Mouse (Mus musculus) midbrain, embryonic 11.5 days (tissue): ENCODE data around the gene Zfp791. TPM values are rescaled to one million over a fixed set of nuclear protein-coding genes. Genes with fewer than 3 reads are reported as not detected.
"Not testable (repeated sequence)": the region's sequence is repeated elsewhere in the genome, so short reads cannot be mapped to it uniquely, and the experiment has no call there.

Experiments used
- ATAC-seq: fragments of 200-750 bp; cut with Nextera tagmentation; 2 replicates; pipeline ENCODE4 v1.8.0; 2017; ENCODE audit warnings: moderate TSS enrichment, moderate library complexity; ENCODE audit not compliant: low FRiP score
- DNase-seq: peaks from one replicate; pipeline ENCODE4 v3.0.0; 2015; ENCODE audit warnings: low spot score; ENCODE audit errors: missing footprints
- H3K27ac ChIP-seq: fragments of 300-500 bp; sonication (generic); 2 replicates; pipeline ENCODE4 v1.5.1; 2014; ENCODE audit warnings: low read depth, low read length
- H3K27me3 ChIP-seq: fragments of 300-500 bp; sonication (generic); 2 replicates; pipeline ENCODE4 v1.6.1; 2014; ENCODE audit warnings: mild to moderate bottlenecking, low read length, moderate library complexity, mixed read lengths; ENCODE audit not compliant: control insufficient read depth, insufficient read depth
- H3K36me3 ChIP-seq: fragments of 300-500 bp; sonication (generic); 2 replicates; pipeline ENCODE4 v1.6.1; 2014; ENCODE audit warnings: mild to moderate bottlenecking, low read length, moderate library complexity, mixed read lengths; ENCODE audit not compliant: control insufficient read depth, insufficient read depth
- H3K4me1 ChIP-seq: fragments of 300-500 bp; sonication (generic); 2 replicates; pipeline ENCODE4 v1.6.1; 2014; ENCODE audit warnings: low read length; ENCODE audit not compliant: control insufficient read depth, insufficient read depth
- H3K4me2 ChIP-seq: fragments of 300-500 bp; sonication (generic); 2 replicates; pipeline ENCODE4 v1.6.1; 2014; ENCODE audit warnings: mild to moderate bottlenecking, moderate library complexity
- H3K4me3 ChIP-seq: fragments of 300-500 bp; sonication (generic); 2 replicates; pipeline ENCODE4 v1.5.1; 2014; ENCODE audit warnings: low read depth, low read length
- H3K9ac ChIP-seq: fragments of 300-500 bp; sonication (generic); 2 replicates; pipeline ENCODE4 v1.6.1; 2014; ENCODE audit warnings: low read length
- H3K9me3 ChIP-seq: fragments of 300-500 bp; sonication (generic); 2 replicates; pipeline ENCODE4 v1.6.1; 2016; ENCODE audit warnings: low read length; ENCODE audit not compliant: control insufficient read depth
- WGBS: fragments of 180-500 bp; shearing (Covaris S2); extraction: QIAGEN DNeasy Blood & Tissue Kit; methylation state at CpG from one replicate; pipeline ENCODE4 v1.1.7; 2014; 5-methylcytosine and 5-hydroxymethylcytosine counted together
- polyA plus RNA-seq: library from polyadenylated mRNA; unstranded; fragments of >200 nt; fragmentation: Nextera tagmentation; extraction: Ambion mirVana; gene quantifications from 2 replicates; pipeline ENCODE4 v1.2.1, GENCODE M21; 2014

The Zfp791 gene
- polyA plus RNA-seq, 1 experiment from 2014 or later: 1.5 TPM

GRCm38 (mm10) chr8:85090856-85091255, 32.0 kb downstream of the Zfp791 start:
- Histone ChIP-seq H3K27ac (no peak overlapping the region), H3K9ac (no peak overlapping the region), H3K4me1 (no peaks in the 10 kb centered on the region), H3K27me3 (no peaks in the 10 kb centered on the region), H3K36me3 (no peaks in the 10 kb centered on the region), H3K4me2 (no peak overlapping the region), H3K9me3 (no peaks in the 10 kb centered on the region), H3K4me3 (no peak overlapping the region)
- ATAC-seq (no peak), DNase-seq (no peak)
- 92% methylated on average over 11 of the region's 11 CpGs for WGBS

GRCm38 (mm10) chr8:85088771-85089170, 34.1 kb downstream of the Zfp791 start:
- DNase-seq (no peak), ATAC-seq (no peak)
- Histone ChIP-seq H3K4me1 (peaks cover under 1% of the 10 kb centered on the region; the same call in 1 of the 2 replicates), H3K4me3 (no peak overlapping the region), H3K36me3 (no peaks in the 10 kb centered on the region), H3K9ac (no peak overlapping the region), H3K9me3 (no peaks in the 10 kb centered on the region), H3K27me3 (no peaks in the 10 kb centered on the region), H3K4me2 (no peak overlapping the region), H3K27ac (no peak overlapping the region)
- WGBS: 85% methylated on average over 2 of the region's 2 CpGs

GRCm38 (mm10) chr8:85086238-85086637, 36.7 kb downstream of the Zfp791 start:
- Histone ChIP-seq H3K4me1 (peaks cover 2% of the 10 kb centered on the region; the same call in 1 of the 2 replicates), H3K36me3 (no peaks in the 10 kb centered on the region), H3K9ac (no peak overlapping the region), H3K4me2 (no peak overlapping the region), H3K27ac (no peak overlapping the region), H3K9me3 (no peaks in the 10 kb centered on the region), H3K27me3 (no peaks in the 10 kb centered on the region), H3K4me3 (no peak overlapping the region)
- ATAC-seq: no peak
- 77% methylated on average over 3 of the region's 3 CpGs for WGBS
- no peak for DNase-seq

- no peak for ATAC-seq
- 86% methylated on average over 8 of the region's 8 CpGs for WGBS
- H3K9ac ChIP-seq: no peak overlapping the region
- H3K4me3 ChIP-seq: no peak overlapping the region
- no peaks in the 10 kb centered on the region for H3K36me3 ChIP-seq
- DNase-seq: no peak
- H3K9me3 ChIP-seq: no peaks in the 10 kb centered on the region
- H3K27me3 ChIP-seq: no peaks in the 10 kb centered on the region
- no peak overlapping the region for H3K27ac ChIP-seq
- H3K4me2 ChIP-seq: no peak overlapping the region
- H3K4me1 ChIP-seq: peaks cover 7% of the 10 kb centered on the region
Observed at GRCm38 (mm10) chr8:85084633-85085032, 38.3 kb downstream of the Zfp791 start.

GRCm38 (mm10) chr8:85083108-85083813, 39.6 kb downstream of the Zfp791 start, which contains the start of gene Man2b1:
Gene Man2b1, plus strand, starts transcription at chr8:85083270.
- Histone ChIP-seq H3K4me3 (peak within 1 kb of the TSS; percentile 46), H3K9me3 (no peaks in the 10 kb centered on the region), H3K4me1 (peaks cover 10% of the 10 kb centered on the region), H3K27ac (no peak within 1 kb of the TSS), H3K36me3 (no peaks in the 10 kb centered on the region), H3K9ac (peak within 1 kb of the TSS; percentile 68), H3K4me2 (peak within 1 kb of the TSS; percentile 76), H3K27me3 (no peaks in the 10 kb centered on the region)
- 2% methylated on average over 30 of the region's 30 CpGs for WGBS
- DNase-seq (peak; percentile 93), ATAC-seq (peak; percentile 73)

GRCm38 (mm10) chr8:85082169-85082568, 40.7 kb downstream of the Zfp791 start:
- H3K4me2 ChIP-seq, H3K36me3 ChIP-seq, H3K4me3 ChIP-seq, DNase-seq, H3K27me3 ChIP-seq, H3K27ac ChIP-seq, H3K9me3 ChIP-seq, H3K9ac ChIP-seq, ATAC-seq: not testable (repeated sequence)
- WGBS: 94% methylated on average over 4 of the region's 4 CpGs
- H3K4me1 ChIP-seq: peaks cover 10% of the 10 kb centered on the region

- no peak within 1 kb of the TSS for H3K27ac ChIP-seq
Observed at GRCm38 (mm10) chr8:85081216-85081555, 41.7 kb downstream of the Zfp791 start, which contains the start of gene Wdr83. Gene Wdr83, minus strand, starts transcription at chr8:85081306.

GRCm38 (mm10) chr8:85080532-85081215, 42.2 kb downstream of the Zfp791 start, which contains the start of gene Wdr83os:
Gene Wdr83os, plus strand, starts transcription at chr8:85080740.
- Histone ChIP-seq H3K9me3 (no peaks in the 10 kb centered on the region), H3K4me1 (peaks cover 10% of the 10 kb centered on the region), H3K27ac (no peak within 1 kb of the TSS), H3K27me3 (no peaks in the 10 kb centered on the region), H3K9ac (peak within 1 kb of the TSS; percentile 92), H3K4me2 (peak within 1 kb of the TSS; percentile 93), H3K36me3 (peaks cover 5% of the 10 kb centered on the region; the same call in 1 of the 2 replicates), H3K4me3 (peak within 1 kb of the TSS; percentile 87)
- DNase-seq (peak; percentile 98), ATAC-seq (peak; percentile 20)
- under 1% methylated on average over 30 of the region's 30 CpGs for WGBS

More at GRCm38 (mm10) chr8:85081216-85081555, 41.7 kb downstream of the Zfp791 start, which contains the start of gene Wdr83:
- ATAC-seq (peak; percentile 56), DNase-seq (no peak)
- Histone ChIP-seq H3K36me3 (peaks cover 1% of the 10 kb centered on the region; the same call in 1 of the 2 replicates), H3K4me1 (peaks cover 10% of the 10 kb centered on the region), H3K9me3 (no peaks in the 10 kb centered on the region), H3K27me3 (no peaks in the 10 kb centered on the region), H3K4me2 (peak within 1 kb of the TSS; percentile 93), H3K4me3 (peak within 1 kb of the TSS; percentile 87), H3K9ac (peak within 1 kb of the TSS; percentile 92)
- WGBS: 2% methylated on average over 9 of the region's 9 CpGs

GRCm38 (mm10) chr8:85080214-85080531, 42.7 kb downstream of the Zfp791 start:
- H3K27ac ChIP-seq: no peak overlapping the region
- peak overlapping the region; percentile 92 for H3K9ac ChIP-seq
- H3K36me3 ChIP-seq: peaks cover 8% of the 10 kb centered on the region
- H3K27me3 ChIP-seq: no peaks in the 10 kb centered on the region
- H3K4me3 ChIP-seq: peak overlapping the region; percentile 87
- ATAC-seq (no peak), DNase-seq (no peak)
- peaks cover 10% of the 10 kb centered on the region for H3K4me1 ChIP-seq
- no peaks in the 10 kb centered on the region for H3K9me3 ChIP-seq
- WGBS: under 1% methylated on average over 25 of the region's 25 CpGs
- peak overlapping the region; percentile 93 for H3K4me2 ChIP-seq
